Mouse (Mus musculus): ENCODE measurements around the gene Rccd1. TPM values are rescaled to one million over a fixed set of nuclear protein-coding genes. Genes with fewer than 3 reads are reported as not detected.

The Rccd1 gene
- 32.3 TPM for polyA plus RNA-seq (2017; shearing (Covaris generic))

GRCm38 (mm10) chr7:80324043-80324815 is at the start of gene Rccd1:
Rccd1 (minus strand) TSS chr7:80324454.

GRCm38 (mm10) chr7:80371041-80371751 is 46.9 kb upstream of the Rccd1 start, which contains the start of gene Man2a2:
Man2a2 (minus strand) TSS chr7:80371375.

GRCm38 (mm10) chr7:80342858-80343257 is 18.6 kb upstream of the Rccd1 start, which contains the start of gene Hddc3:
Hddc3 (plus strand) TSS chr7:80343104.

GRCm38 (mm10) chr7:80340793-80341192 is 16.5 kb upstream of the Rccd1 start, which contains the start of gene Unc45a:
Unc45a (minus strand) TSS chr7:80341005.

GRCm38 (mm10) chr7:80294062-80294763 is 30.0 kb downstream of the Rccd1 start, which contains the start of gene Prc1:
Prc1 (plus strand) TSS chr7:80294450.

GRCm38 (mm10) chr7:80268897-80269750 is 55.1 kb downstream of the Rccd1 start, which contains the start of gene Vps33b:
Vps33b (plus strand) TSS chr7:80269649.

GRCm38 (mm10) chr7:80260625-80261371 is 63.5 kb downstream of the Rccd1 start, which contains the start of gene Ngrn:
Ngrn (plus strand) TSS chr7:80261215.

GRCm38 (mm10) chr7:80246148-80246721 is 78.0 kb downstream of the Rccd1 start, which contains the start of gene Ttll13:
Ttll13 (plus strand) TSS chr7:80246376.

Other genes starting within 250 kb of the Rccd1 start
- 34.3 TPM for gene Idh2, start 209.1 kb downstream of the Rccd1 start, polyA plus RNA-seq (2017; shearing (Covaris generic))
- 6.1 TPM for gene Sema4b, start 137.6 kb downstream of the Rccd1 start, polyA plus RNA-seq (2017; shearing (Covaris generic))
- gene Cib1, start 91.6 kb downstream of the Rccd1 start, polyA plus RNA-seq (2017; shearing (Covaris generic)), result 187 TPM
- 13.9 TPM for gene Gdpgp1, start 91.6 kb downstream of the Rccd1 start, polyA plus RNA-seq (2017; shearing (Covaris generic))
- 0.46 TPM for gene Ttll13, start 78.1 kb downstream of the Rccd1 start, polyA plus RNA-seq (2017; shearing (Covaris generic))
- gene Ngrn, start 63.2 kb downstream of the Rccd1 start, polyA plus RNA-seq (2017; shearing (Covaris generic)), result 63.3 TPM
- gene Vps33b, start 54.8 kb downstream of the Rccd1 start, polyA plus RNA-seq (2017; shearing (Covaris generic)), result 54.3 TPM
- 11.8 TPM for gene Prc1, start 30.0 kb downstream of the Rccd1 start, polyA plus RNA-seq (2017; shearing (Covaris generic))
- gene Unc45a, start 16.6 kb upstream of the Rccd1 start, polyA plus RNA-seq (2017; shearing (Covaris generic)), result 93.4 TPM
- 13.1 TPM for gene Hddc3, start 18.6 kb upstream of the Rccd1 start, polyA plus RNA-seq (2017; shearing (Covaris generic))
- gene Man2a2, start 46.9 kb upstream of the Rccd1 start, polyA plus RNA-seq (2017; shearing (Covaris generic)), result 12.3 TPM
- gene Fes, start 63.5 kb upstream of the Rccd1 start, polyA plus RNA-seq (2017; shearing (Covaris generic)), result 2.1 TPM
- 3.7 TPM for gene Furin, start 81.0 kb upstream of the Rccd1 start, polyA plus RNA-seq (2017; shearing (Covaris generic))
- 9.9 TPM for gene Blm, start 210.7 kb upstream of the Rccd1 start, polyA plus RNA-seq (2017; shearing (Covaris generic))

Measured in CD4-positive, CD25-positive, alpha-beta regulatory T cell, adult 9 weeks (primary cell).